ENCODE assay signal across 8 mouse cellular contexts in the genomic region with DNA sequence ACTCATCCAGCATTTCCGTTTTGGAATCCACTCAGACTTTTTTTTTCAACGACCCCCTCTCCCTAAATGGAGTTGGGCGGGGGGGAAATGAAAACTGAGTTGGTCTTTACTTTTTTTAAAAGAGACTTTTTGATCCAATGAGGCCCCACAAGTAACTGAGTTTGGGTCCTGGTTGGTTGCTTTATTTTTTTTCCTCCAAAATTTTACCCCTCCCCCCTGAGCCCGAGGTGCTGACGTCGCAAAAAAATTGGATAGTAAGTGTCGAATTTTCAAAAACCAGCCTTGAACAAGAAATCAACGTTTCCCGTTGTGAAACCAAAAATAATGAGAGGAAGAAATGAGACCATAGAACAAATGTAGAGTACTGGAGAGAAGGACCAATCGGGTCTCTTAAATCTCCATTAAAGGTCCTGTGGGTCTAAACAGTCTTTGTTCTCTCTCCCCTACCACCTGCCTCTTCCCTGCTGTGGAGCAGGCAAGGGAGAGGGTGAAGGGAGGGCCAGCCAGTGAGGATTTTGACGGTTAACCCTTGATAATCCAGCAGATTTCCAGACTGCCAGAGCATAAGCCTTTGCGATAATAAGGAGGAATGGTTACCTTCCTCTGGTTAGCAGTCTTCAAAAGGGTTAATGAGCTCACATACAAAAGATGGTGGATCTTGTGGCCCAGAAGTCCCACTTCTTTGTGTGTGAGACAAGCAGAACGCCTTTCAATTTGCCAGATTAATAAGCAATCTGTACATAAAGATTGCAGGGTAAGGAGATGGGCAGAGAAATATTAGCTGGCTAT. TPM values are rescaled to one million over a fixed set of nuclear protein-coding genes. Genes with fewer than 3 reads are reported as not detected.
DNase-seq lines count a peak whose midpoint lies in the region; ATAC-seq and TF ChIP-seq lines count a peak whose summit lies in the region.

No protein-coding gene starts in this region.

- H3K9ac ChIP-seq in heart, embryonic 14.5 days (ENCODE audit: low read length) = peak overlapping the region; percentile 97
- peak overlapping the region; percentile 99 for H3K9ac ChIP-seq in lung, postnatal 0 days (replicated peaks; ENCODE audit: low read depth)

- peaks cover 86% of the 10 kb centered on the region for H3K79me2 ChIP-seq in C2C12 (ENCODE audit: control insufficient read depth, insufficient read depth)

- TF ChIP-seq CTCF in C2C12 (IDR thresholded peaks at IDR 0.05; ENCODE audit: control insufficient read depth, insufficient read depth, insufficient read length) (no peak), G1E (IDR thresholded peaks at IDR 0.05; ENCODE audit: low read depth, low read length) (no peak)
- no peak for TF ChIP-seq CTCF in lung, postnatal 0 days (IDR thresholded peaks at IDR 0.05)

- H3K79me3 ChIP-seq in C2C12 (ENCODE audit: low read depth) = peaks cover 57% of the 10 kb centered on the region

- H3K27ac ChIP-seq in heart, embryonic 14.5 days (replicated peaks in 1 of 2; ENCODE audit: control insufficient read depth in 1 of 2, insufficient read depth in 1 of 2, low read depth in 2 of 2, low read length in 2 of 2) = peak overlapping the region; percentile 96 to 98
- peak overlapping the region; percentile 99 for H3K27ac ChIP-seq in lung, postnatal 0 days (ENCODE audit: low read length)

- WGBS in heart, embryonic 14.5 days = under 1% methylated on average over 13 of the region's 13 CpGs
- under 1% methylated on average over 13 of the region's 13 CpGs for WGBS in lung, postnatal 0 days

- H3K36me3 ChIP-seq in C2C12 (ENCODE audit: control insufficient read depth, insufficient read depth) (peaks cover 64% of the 10 kb centered on the region), G1E (replicated peaks) (peaks cover 52% of the 10 kb centered on the region)
- peaks cover 28% of the 10 kb centered on the region for H3K36me3 ChIP-seq in heart, embryonic 14.5 days (ENCODE audit: control insufficient read depth, insufficient read depth, low read length)
- H3K36me3 ChIP-seq in lung, postnatal 0 days (ENCODE audit: insufficient read depth, low read length) = no peaks in the 10 kb centered on the region

- no peak for DNase-seq in G1E (ENCODE audit: low spot score)
- peak; percentile 83 for DNase-seq in embryo, embryonic 10.5 days (ENCODE audit: low spot score)
- DNase-seq in kidney, postnatal 4 days = peak; percentile 41 to 62
- DNase-seq in lung, postnatal 0 days (ENCODE audit: low spot score) = peak; percentile 85
- peak; percentile 66 for DNase-seq in skeletal muscle tissue, adult 2 months (ENCODE audit: low read depth, low spot score)

- ATAC-seq in G1E (ENCODE audit: extremely low read depth, insufficient number of reproducible peaks, low FRiP score, poor library complexity, severe bottlenecking) = no peak
- ATAC-seq in heart, embryonic 14.5 days (ENCODE audit: insufficient number of reproducible peaks, insufficient read depth, low FRiP score, low read depth) = no peak
- no peak for ATAC-seq in lung, postnatal 0 days
- no peak for ATAC-seq in megakaryocyte progenitor cell, adult 5-6 weeks (replicated peaks; ENCODE audit: poor library complexity)

- H3K27me3 ChIP-seq in C2C12 (ENCODE audit: control insufficient read depth, insufficient read depth, insufficient read length) (no peaks in the 10 kb centered on the region), G1E (ENCODE audit: insufficient read depth, low read length) (no peaks in the 10 kb centered on the region)
- H3K27me3 ChIP-seq in heart, embryonic 14.5 days (ENCODE audit: control insufficient read depth, insufficient read depth, low read length) = no peaks in the 10 kb centered on the region
- H3K27me3 ChIP-seq in lung, postnatal 0 days (replicated peaks; ENCODE audit: insufficient read depth, low read length) = no peaks in the 10 kb centered on the region

- H3K4me2 ChIP-seq in heart, embryonic 14.5 days (ENCODE audit: low read length) = peak overlapping the region; percentile 88
- peak overlapping the region; percentile 70 for H3K4me2 ChIP-seq in lung, postnatal 0 days (replicated peaks; ENCODE audit: low read depth, low read length)

- peaks cover 59% of the 10 kb centered on the region for H3K4me1 ChIP-seq in G1E (ENCODE audit: insufficient read depth, low read depth, low read length)
- peaks cover 6 to 36% of the 10 kb centered on the region in 2 experiments for H3K4me1 ChIP-seq in heart, embryonic 14.5 days (ENCODE audit: control insufficient read depth in 2 of 2, insufficient read depth in 2 of 2, low read length in 2 of 2)
- H3K4me1 ChIP-seq in lung, postnatal 0 days (ENCODE audit: insufficient read depth, low read depth, low read length) = peaks cover 22% of the 10 kb centered on the region

- H3K9me3 ChIP-seq in G1E (replicated peaks) = no peaks in the 10 kb centered on the region
- no peaks in the 10 kb centered on the region for H3K9me3 ChIP-seq in heart, embryonic 14.5 days (ENCODE audit: control insufficient read depth, low read length)
- no peaks in the 10 kb centered on the region for H3K9me3 ChIP-seq in lung, postnatal 0 days (ENCODE audit: low read length)

- H3K4me3 ChIP-seq in C2C12 (ENCODE audit: insufficient read depth, poor library complexity, severe bottlenecking) = peak overlapping the region; percentile 88
- peak overlapping the region; percentile 79 for H3K4me3 ChIP-seq in G1E (ENCODE audit: low read depth, low read length)
- H3K4me3 ChIP-seq in heart, embryonic 14.5 days (ENCODE audit: control insufficient read depth in 1 of 2, insufficient read depth in 1 of 2, low read depth in 1 of 2, low read length in 2 of 2) = peak overlapping the region; percentile 75 to 91
- H3K4me3 ChIP-seq in lung, postnatal 0 days (ENCODE audit: low read depth, low read length) = peak overlapping the region; percentile 76

- peak; percentile 58 for TF ChIP-seq EP300 in lung, postnatal 0 days (IDR thresholded peaks at IDR 0.05)

- H3ac ChIP-seq in C2C12 (ENCODE audit: control insufficient read depth, insufficient read length, low read depth) = peak overlapping the region; percentile 82

TF ChIP-seq in C2C12, 6 proteins besides CTCF, POLR2A, EP300 and RAD21:
- no peak for TF ChIP-seq FOSL1 (IDR thresholded peaks at IDR 0.05; ENCODE audit: insufficient read depth, low read length, poor library complexity, severe bottlenecking)
- TF ChIP-seq MYOG (IDR thresholded peaks at IDR 0.05; ENCODE audit: control insufficient read depth, extremely low read depth, insufficient read length) = no peak
- no peak for TF ChIP-seq CEBPB (IDR thresholded peaks at IDR 0.05; ENCODE audit: low read depth)
- TF ChIP-seq MYOD1 (IDR thresholded peaks at IDR 0.05; ENCODE audit: control insufficient read depth, insufficient read length, low read depth) = no peak
- no peak for TF ChIP-seq USF1 (IDR thresholded peaks at IDR 0.05; ENCODE audit: low read depth)
- no peak for TF ChIP-seq MAX (IDR thresholded peaks at IDR 0.05)

RNA-seq across cellular contexts. Expression of gene Ppp1r10, which starts 1.4 kb away (rescaled TPM):
- polyA plus RNA-seq in C2C12 (2012; fragmentation: generic; extraction: Trizol) (33.1 TPM), G1E (2012) (30.9 and 33.0 TPM in 2 replicates)
- total RNA-seq in G1E (2014; fragmentation: Nextera tagmentation) (85.7 and 93.8 TPM in 2 replicates), G1E (2017) (64.7 and 77.3 TPM in 2 replicates)
- polyA plus RNA-seq in heart, embryonic 14.5 days (2014; fragmentation: Nextera tagmentation; extraction: Ambion mirVana) = 21.8 and 23.6 TPM in 2 replicates
- polyA plus RNA-seq in lung, postnatal 0 days (2015; fragmentation: Nextera tagmentation; extraction: Ambion mirVana) = 21.4 and 23.5 TPM in 2 replicates
- 75.7 and 80.1 TPM in 2 replicates for total RNA-seq in megakaryocyte progenitor cell, adult 5-6 weeks (2015)
- total RNA-seq in megakaryocyte progenitor cell, adult 5-6 weeks (2017) = 121 and 126 TPM in 2 replicates

RNA-seq across cellular contexts. Expression of gene Mrps18b, which starts 1.5 kb away (rescaled TPM):
- polyA plus RNA-seq in C2C12 (2012; fragmentation: generic; extraction: Trizol) (153 TPM), G1E (2012) (7.8 and 8.9 TPM in 2 replicates)
- total RNA-seq in G1E (2014; fragmentation: Nextera tagmentation) (107 and 118 TPM in 2 replicates), G1E (2017) (103 and 127 TPM in 2 replicates)
- 65.8 and 67.0 TPM in 2 replicates for polyA plus RNA-seq in heart, embryonic 14.5 days (2014; fragmentation: Nextera tagmentation; extraction: Ambion mirVana)
- polyA plus RNA-seq in lung, postnatal 0 days (2015; fragmentation: Nextera tagmentation; extraction: Ambion mirVana) = 40.7 and 44.8 TPM in 2 replicates
- total RNA-seq in megakaryocyte progenitor cell, adult 5-6 weeks (2015) = 96.2 and 142 TPM in 2 replicates
- total RNA-seq in megakaryocyte progenitor cell, adult 5-6 weeks (2017) = 68.3 and 76.4 TPM in 2 replicates

RNA-seq across cellular contexts. Expression of gene Atat1, which starts 7.8 kb away (rescaled TPM):
- polyA plus RNA-seq in C2C12 (2012; fragmentation: generic; extraction: Trizol) (13.1 TPM), G1E (2012) (16.3 and 17.3 TPM in 2 replicates)
- total RNA-seq in G1E (2014; fragmentation: Nextera tagmentation) (18.1 and 18.3 TPM in 2 replicates), G1E (2017) (7.3 and 10.5 TPM in 2 replicates)
- 52.5 and 53.1 TPM in 2 replicates for polyA plus RNA-seq in heart, embryonic 14.5 days (2014; fragmentation: Nextera tagmentation; extraction: Ambion mirVana)
- 19.3 and 24.6 TPM in 2 replicates for polyA plus RNA-seq in lung, postnatal 0 days (2015; fragmentation: Nextera tagmentation; extraction: Ambion mirVana)
- total RNA-seq in megakaryocyte progenitor cell, adult 5-6 weeks (2015) = 6.0 and 8.8 TPM in 2 replicates
- 4.6 and 10.7 TPM in 2 replicates for total RNA-seq in megakaryocyte progenitor cell, adult 5-6 weeks (2017)

RNA-seq across cellular contexts. Expression of gene 2310061I04Rik, which starts 20.4 kb away (rescaled TPM):
- polyA plus RNA-seq in C2C12 (2012; fragmentation: generic; extraction: Trizol) (36.0 TPM), G1E (2012) (163 and 185 TPM in 2 replicates)
- total RNA-seq in G1E (2014; fragmentation: Nextera tagmentation) (32.7 and 45.0 TPM in 2 replicates), G1E (2017) (3.1 and 3.3 TPM in 2 replicates)
- 28.7 and 28.9 TPM in 2 replicates for polyA plus RNA-seq in heart, embryonic 14.5 days (2014; fragmentation: Nextera tagmentation; extraction: Ambion mirVana)
- 15.9 and 18.5 TPM in 2 replicates for polyA plus RNA-seq in lung, postnatal 0 days (2015; fragmentation: Nextera tagmentation; extraction: Ambion mirVana)
- total RNA-seq in megakaryocyte progenitor cell, adult 5-6 weeks (2015) = 38.8 and 51.8 TPM in 2 replicates
- 4.5 and 7.5 TPM in 2 replicates for total RNA-seq in megakaryocyte progenitor cell, adult 5-6 weeks (2017)

RNA-seq across cellular contexts. Expression of gene Dhx16, which starts 38.0 kb away (rescaled TPM):
- polyA plus RNA-seq in C2C12 (2012; fragmentation: generic; extraction: Trizol) = 42.4 TPM
- total RNA-seq in G1E (2014; fragmentation: Nextera tagmentation) = 48.8 and 56.3 TPM in 2 replicates
- total RNA-seq in G1E (2017) = 76.8 and 81.1 TPM in 2 replicates
- 73.6 and 77.5 TPM in 2 replicates for polyA plus RNA-seq in G1E (2012)
- 18.6 and 22.0 TPM in 2 replicates for polyA plus RNA-seq in heart, embryonic 14.5 days (2014; fragmentation: Nextera tagmentation; extraction: Ambion mirVana)
- 22.3 and 25.8 TPM in 2 replicates for polyA plus RNA-seq in lung, postnatal 0 days (2015; fragmentation: Nextera tagmentation; extraction: Ambion mirVana)
- 100 and 110 TPM in 2 replicates for total RNA-seq in megakaryocyte progenitor cell, adult 5-6 weeks (2015)
- 78.2 and 82.0 TPM in 2 replicates for total RNA-seq in megakaryocyte progenitor cell, adult 5-6 weeks (2017)
